Comparison of ENCODE assay signal across 10 mouse cellular contexts in genomic region chr3:41194311-41195112, GRCm38 (mm10).
DNase-seq lines count a peak whose midpoint lies in the region; ATAC-seq and TF ChIP-seq lines count a peak whose summit lies in the region.
"Had no signal": no experiment of that assay in that cellular context is flagged by ENCODE, and none has a peak within 500 bp of the region (broad histone marks: within the 10 kb centered on the region; RNA-seq: fewer than 3 reads in every experiment).

No protein-coding gene starts in this region.

- no peak overlapping the region for H3K4me2 ChIP-seq in kidney, embryonic 15.5 days
- H3K4me2 ChIP-seq in heart, embryonic 11.5 days: no peak overlapping the region
- H3K4me2 ChIP-seq: embryonic facial prominence, embryonic 12.5 days; intestine, embryonic 15.5 days; liver, embryonic 15.5 days had no signal

- 0 out of 2 replicates have a peak, but pooled peaks have one; percentile 22 for ATAC-seq in kidney, embryonic 15.5 days (replicated peaks; ENCODE audit: low FRiP score)
- ATAC-seq in heart, embryonic 11.5 days (replicated peaks; ENCODE audit: insufficient number of reproducible peaks, low FRiP score, low TSS enrichment): no peak

- H3K79me2 ChIP-seq in MEL (ENCODE audit: control insufficient read depth, insufficient read depth, low read length, poor library complexity): no peaks in the 10 kb centered on the region

- no peaks in the 10 kb centered on the region for H3K9me3 ChIP-seq in kidney, embryonic 15.5 days (replicated peaks)
- H3K9me3 ChIP-seq in MEL (replicated peaks; ENCODE audit: insufficient read depth, low read length): no peaks in the 10 kb centered on the region
- no peaks in the 10 kb centered on the region for H3K9me3 ChIP-seq in heart, embryonic 11.5 days (replicated peaks; ENCODE audit: control insufficient read depth, low read length)
- H3K9me3 ChIP-seq: embryonic facial prominence, embryonic 12.5 days; intestine, embryonic 15.5 days; liver, embryonic 15.5 days had no signal

- H3K27ac ChIP-seq in kidney, embryonic 15.5 days: peak overlapping the region; percentile 70
- no peak overlapping the region for H3K27ac ChIP-seq in MEL (ENCODE audit: control insufficient read depth, low read depth, low read length)
- H3K27ac ChIP-seq in heart, embryonic 11.5 days (ENCODE audit: low read depth, low read length): 0 out of 2 replicates have a peak overlapping the region, but pooled peaks have one; percentile 15
- H3K27ac ChIP-seq: embryonic facial prominence, embryonic 12.5 days; intestine, embryonic 15.5 days; liver, embryonic 15.5 days had no signal

- 66% methylated on average over 9 of the region's 9 CpGs for WGBS in kidney, embryonic 15.5 days
- 74% methylated on average over 9 of the region's 9 CpGs for WGBS in heart, embryonic 11.5 days (ENCODE audit: insufficient replicate concordance)
- WGBS in lung, adult 2 months: 74% methylated on average over 9 of the region's 9 CpGs

- TF ChIP-seq RAD21 in MEL (IDR thresholded peaks at IDR 0.05; ENCODE audit: low read depth, low read length): no peak

- peaks cover 20% of the 10 kb centered on the region for H3K4me1 ChIP-seq in kidney, embryonic 15.5 days
- H3K4me1 ChIP-seq in MEL (ENCODE audit: control insufficient read depth in 1 of 2, insufficient read depth in 2 of 2, low read length in 2 of 2): no peaks in the 10 kb centered on the region
- 0 out of 2 replicates have a peak, but pooled peaks cover 7% of the 10 kb centered on the region for H3K4me1 ChIP-seq in heart, embryonic 11.5 days (ENCODE audit: control insufficient read depth, insufficient read depth, low read length)
- H3K4me1 ChIP-seq in lung, adult 2 months (ENCODE audit: control insufficient read depth, insufficient read depth, low read length): no peaks in the 10 kb centered on the region
- H3K4me1 ChIP-seq: liver, embryonic 15.5 days had no signal

- no peak for TF ChIP-seq CTCF in MEL (IDR thresholded peaks at IDR 0.05 in 2 of 3, conservative IDR thresholded peaks at IDR 0.05 in 1 of 3; ENCODE audit: control insufficient read depth in 1 of 3, insufficient read depth in 1 of 3, low read depth in 2 of 3, low read length in 3 of 3, poor library complexity in 1 of 3, severe bottlenecking in 1 of 3)
- no peak for TF ChIP-seq CTCF in lung, adult 2 months (IDR thresholded peaks at IDR 0.05; ENCODE audit: insufficient read depth, low read length)

- no peak for TF ChIP-seq EP300 in MEL (IDR thresholded peaks at IDR 0.05; ENCODE audit: low read depth in 1 of 2, low read length in 2 of 2)

- no peak for TF ChIP-seq POLR2A in MEL (IDR thresholded peaks at IDR 0.05; ENCODE audit: control insufficient read depth in 1 of 2, insufficient read depth in 1 of 2, low read depth in 1 of 2, low read length in 2 of 2, poor library complexity in 1 of 2)
- no peak for TF ChIP-seq POLR2A in lung, adult 2 months (IDR thresholded peaks at IDR 0.05; ENCODE audit: borderline replicate concordance, extremely low read depth, low read depth, low read length)

- no peaks in the 10 kb centered on the region for H3K36me3 ChIP-seq in kidney, embryonic 15.5 days
- H3K36me3 ChIP-seq in MEL (ENCODE audit: control insufficient read depth in 1 of 2, insufficient read depth in 2 of 2, low read length in 2 of 2): no peaks in the 10 kb centered on the region
- no peaks in the 10 kb centered on the region for H3K36me3 ChIP-seq in heart, embryonic 11.5 days (ENCODE audit: control insufficient read depth, insufficient read depth, low read length)
- H3K36me3 ChIP-seq: embryonic facial prominence, embryonic 12.5 days; intestine, embryonic 15.5 days; liver, embryonic 15.5 days had no signal

- no peak overlapping the region for H3K9ac ChIP-seq in kidney, embryonic 15.5 days
- no peak overlapping the region for H3K9ac ChIP-seq in MEL (ENCODE audit: control insufficient read depth, low read depth, low read length, poor library complexity, severe bottlenecking)
- no peak overlapping the region for H3K9ac ChIP-seq in heart, embryonic 11.5 days (ENCODE audit: low read depth, low read length)
- H3K9ac ChIP-seq: embryonic facial prominence, embryonic 12.5 days; intestine, embryonic 15.5 days; liver, embryonic 15.5 days had no signal

- no peaks in the 10 kb centered on the region for H3K27me3 ChIP-seq in kidney, embryonic 15.5 days
- H3K27me3 ChIP-seq in MEL (ENCODE audit: control insufficient read depth in 1 of 2, insufficient read depth in 2 of 2, low read length in 2 of 2): no peaks in the 10 kb centered on the region
- H3K27me3 ChIP-seq in heart, embryonic 11.5 days (ENCODE audit: control insufficient read depth, insufficient read depth, low read length): no peaks in the 10 kb centered on the region
- H3K27me3 ChIP-seq: embryonic facial prominence, embryonic 12.5 days; intestine, embryonic 15.5 days; liver, embryonic 15.5 days had no signal

- no peak for DNase-seq in kidney, adult 11 months
- no peak for DNase-seq in MEL (ENCODE audit: low read depth, low spot score)
- DNase-seq in adrenal gland, adult (ENCODE audit: inconsistent age in 2 of 2, low spot score in 1 of 2): peak; percentile 70 to 89
- no peak for DNase-seq in thymus, postnatal 0 days (ENCODE audit: low spot score)
- no peak for DNase-seq in lung, adult 2 months

- H3K4me3 ChIP-seq in kidney, embryonic 15.5 days (replicated peaks): no peak overlapping the region
- no peak overlapping the region for H3K4me3 ChIP-seq in MEL (ENCODE audit: control insufficient read depth in 1 of 2, insufficient read depth in 1 of 2, low read depth in 2 of 2, low read length in 2 of 2)
- no peak overlapping the region for H3K4me3 ChIP-seq in heart, embryonic 11.5 days (ENCODE audit: low read depth, low read length)
- H3K4me3 ChIP-seq in lung, adult 2 months (replicated peaks; ENCODE audit: extremely low read depth, low read depth, low read length): no peak overlapping the region
- H3K4me3 ChIP-seq: embryonic facial prominence, embryonic 12.5 days; intestine, embryonic 15.5 days; liver, embryonic 15.5 days had no signal

TF ChIP-seq in MEL, 35 proteins besides CTCF, POLR2A, EP300 and RAD21:
- TF ChIP-seq MAFK (IDR thresholded peaks at IDR 0.05; ENCODE audit: borderline replicate concordance, low read depth, low read length): no peak
- TF ChIP-seq E2F4 (IDR thresholded peaks at IDR 0.05; ENCODE audit: borderline replicate concordance, low read depth, low read length): no peak
- no peak for TF ChIP-seq CHD1 (IDR thresholded peaks at IDR 0.05; ENCODE audit: low read depth, low read length)
- TF ChIP-seq ETS1 (IDR thresholded peaks at IDR 0.05; ENCODE audit: low read depth, low read length): peak; percentile 25; the same call in 1 of the 2 replicates
- TF ChIP-seq MYB (IDR thresholded peaks at IDR 0.05; ENCODE audit: low read depth, low read length): no peak

Comparison
In these comparisons a context has a peak if more than half of its experiments do, and no peak if none do; other contexts are left out.
1. DNase-seq: peak in adrenal gland, adult (2 of 2); none in kidney, adult 11 months (single experiment), MEL (single experiment), thymus, postnatal 0 days (single experiment) and lung, adult 2 months (single experiment).